Mouse (Mus musculus): ENCODE results near the gene Slc44a5.

The Slc44a5 gene

DNA sequence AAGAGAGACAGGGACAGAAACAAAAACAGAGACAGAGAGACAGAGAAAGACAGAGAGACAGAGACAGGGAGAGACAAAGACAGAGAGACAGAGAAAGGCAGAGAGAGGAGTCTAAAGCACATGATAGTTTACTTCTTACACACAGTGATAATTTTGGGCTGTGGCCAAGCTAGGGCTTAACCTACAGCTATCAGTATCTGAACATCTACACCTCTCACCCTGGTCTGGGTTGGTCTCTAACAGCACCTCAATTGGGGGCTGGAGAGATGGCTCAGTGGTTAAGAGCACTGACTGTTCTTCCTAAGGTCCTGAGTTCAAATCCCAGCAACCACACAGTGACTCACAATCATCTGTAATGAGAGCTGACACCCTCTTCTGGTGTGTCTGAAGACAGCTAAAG lies 325.3 kb downstream of the Slc44a5 start:
- DNase-seq (ENCODE audit: low spot score in 2 of 2) = no peak

DNA sequence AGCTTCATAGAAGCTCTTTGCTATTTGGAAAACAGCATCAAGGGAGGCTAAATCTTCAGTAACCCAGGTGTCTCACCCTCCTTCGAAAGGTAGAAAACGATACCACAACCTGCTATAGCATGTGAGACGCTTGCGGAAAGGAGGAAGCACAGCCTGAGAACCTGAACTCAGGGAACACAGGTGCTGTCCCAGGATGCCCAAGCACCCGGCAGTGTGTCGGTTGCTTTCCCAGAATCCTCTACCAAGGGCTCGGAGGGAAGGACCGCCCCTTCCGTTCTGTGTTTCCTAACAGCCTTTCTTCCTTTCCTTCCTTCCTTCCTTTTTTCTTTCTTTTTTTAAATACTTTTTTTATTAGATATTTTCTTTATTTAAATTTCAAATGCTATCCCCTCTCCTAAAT lies 326.8 kb downstream of the Slc44a5 start:
- DNase-seq (ENCODE audit: low spot score in 2 of 2) = no peak

DNA sequence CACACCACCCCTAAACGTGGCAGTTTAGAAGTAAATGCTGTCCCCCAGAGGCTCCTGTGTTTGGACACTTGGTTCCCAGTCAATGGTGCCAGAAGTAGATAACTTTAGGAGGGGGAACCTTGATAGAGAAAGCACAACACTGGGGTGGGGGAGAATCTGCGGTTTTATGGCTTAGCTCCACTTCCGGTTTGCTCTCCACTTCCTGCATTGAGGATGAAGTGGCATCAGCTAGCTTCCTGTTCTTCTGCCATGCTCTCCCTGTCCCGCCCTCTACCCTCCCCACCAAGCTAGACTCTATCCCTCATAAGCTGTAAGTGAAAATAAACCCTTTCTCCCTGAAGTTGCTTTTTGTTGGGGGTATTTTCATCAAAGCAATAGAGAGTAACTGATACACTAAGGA lies 327.9 kb downstream of the Slc44a5 start:
- no peak for DNase-seq (ENCODE audit: low spot score in 2 of 2)

GRCm38 (mm10) chr3:154305163-154305884 lies 332.1 kb downstream of the Slc44a5 start:
- DNase-seq (ENCODE audit: low spot score in 2 of 2) = no peak

GRCm38 (mm10) chr3:154317651-154318248 lies 344.5 kb downstream of the Slc44a5 start:
- DNase-seq (ENCODE audit: low spot score in 2 of 2) = no peak
